Mouse (Mus musculus) kidney, postnatal 10 days (tissue): ENCODE data around the gene Msi2.

ENCODE experiments used
- DNase-seq: peaks from one replicate; pipeline ENCODE4 v3.0.0; 2021; ENCODE audit warnings: mixed read lengths

Gene Msi2

DNA sequence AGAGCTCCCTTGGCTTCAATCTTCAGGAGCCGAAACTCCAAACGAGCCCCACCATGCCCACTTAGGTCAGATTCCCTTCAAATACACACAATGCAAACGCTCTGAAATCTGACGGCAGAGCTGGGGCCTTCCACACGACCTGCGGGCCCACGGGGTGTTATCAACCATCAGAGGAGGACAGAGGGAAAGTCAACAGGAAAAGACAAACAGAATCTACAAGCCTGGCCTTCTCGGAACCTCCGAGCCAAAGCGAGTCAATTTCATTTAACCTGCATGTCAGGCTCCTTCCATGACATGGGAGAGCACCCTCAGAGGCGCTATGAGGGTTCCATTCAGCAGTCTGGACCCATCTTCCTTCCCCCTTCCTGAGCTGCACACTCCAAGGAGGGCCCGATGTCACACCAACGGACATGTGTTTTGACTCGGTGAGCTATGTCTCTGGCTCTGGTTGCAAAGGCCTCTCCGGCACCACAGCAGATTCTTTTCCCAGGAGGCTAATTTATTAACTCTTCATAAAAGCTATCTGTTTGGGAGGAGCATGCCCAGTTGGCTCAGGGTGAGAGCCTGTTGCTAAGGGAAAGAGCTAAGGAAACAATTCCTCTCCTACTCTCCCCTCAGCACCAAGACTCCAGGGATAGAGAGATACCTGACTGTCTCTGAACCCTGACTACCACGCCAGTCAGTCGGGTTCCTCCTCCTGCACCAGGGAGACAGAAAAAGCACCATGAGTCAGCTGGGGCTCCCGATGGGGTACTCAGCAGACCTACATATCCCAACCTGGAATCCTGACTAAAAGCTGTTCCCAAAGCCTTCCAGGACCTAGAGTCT, 42.6 kb downstream of the Msi2 start:
- peak; percentile 45 for DNase-seq

- DNase-seq, result no peak
These were observed 44.2 kb downstream of the Msi2 start for GRCm38 (mm10) chr11:88674075-88674474.

DNA sequence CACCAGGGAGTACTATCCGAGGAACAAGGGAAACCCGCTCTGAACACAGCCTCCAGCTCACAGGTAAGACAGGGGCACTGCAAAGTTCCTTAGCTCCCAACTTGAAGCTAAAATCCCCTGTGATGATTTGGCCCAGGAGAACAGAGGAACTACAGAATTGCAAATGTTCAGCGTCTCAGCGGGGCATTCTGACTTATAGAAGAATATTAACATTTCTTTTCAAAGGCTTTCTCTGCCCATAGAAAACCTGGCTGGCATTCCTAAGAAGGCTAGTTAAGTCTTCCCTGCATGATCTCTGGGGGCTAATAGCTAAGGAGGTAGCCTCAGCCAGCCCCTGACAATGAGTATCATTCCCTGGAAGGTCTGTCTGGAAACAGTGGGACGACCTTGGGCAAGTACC, 47.4 kb downstream of the Msi2 start:
- no peak for DNase-seq

- DNase-seq, result no peak
These were observed 49.2 kb downstream of the Msi2 start for GRCm38 (mm10) chr11:88669106-88669505.

GRCm38 (mm10) chr11:88668345-88668744, 50.0 kb downstream of the Msi2 start:
- no peak for DNase-seq

DNA sequence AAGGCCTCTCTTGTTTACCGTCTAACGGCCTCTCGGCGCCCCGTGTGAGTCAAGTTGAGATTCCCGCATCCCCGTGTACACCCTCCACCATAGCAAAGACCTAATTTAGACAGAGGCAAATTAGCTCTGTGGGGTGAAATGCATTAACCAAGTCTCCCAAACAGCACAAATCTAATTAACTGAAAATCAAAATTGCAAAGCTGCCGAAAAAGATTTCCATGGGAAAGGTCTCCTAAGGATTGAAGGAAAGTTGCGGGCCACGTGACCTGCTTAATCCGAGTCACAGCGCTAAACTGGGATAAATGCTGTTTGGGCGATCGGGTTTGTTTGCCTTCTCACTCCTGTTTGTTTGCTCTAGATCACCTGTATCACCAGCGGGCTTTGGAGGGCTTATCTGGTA, 52.5 kb downstream of the Msi2 start:
- DNase-seq, result no peak

GRCm38 (mm10) chr11:88661444-88662180, 56.7 kb downstream of the Msi2 start:
- DNase-seq, result peak; percentile 42

GRCm38 (mm10) chr11:88660404-88660803, 57.9 kb downstream of the Msi2 start:
- no peak for DNase-seq

DNA sequence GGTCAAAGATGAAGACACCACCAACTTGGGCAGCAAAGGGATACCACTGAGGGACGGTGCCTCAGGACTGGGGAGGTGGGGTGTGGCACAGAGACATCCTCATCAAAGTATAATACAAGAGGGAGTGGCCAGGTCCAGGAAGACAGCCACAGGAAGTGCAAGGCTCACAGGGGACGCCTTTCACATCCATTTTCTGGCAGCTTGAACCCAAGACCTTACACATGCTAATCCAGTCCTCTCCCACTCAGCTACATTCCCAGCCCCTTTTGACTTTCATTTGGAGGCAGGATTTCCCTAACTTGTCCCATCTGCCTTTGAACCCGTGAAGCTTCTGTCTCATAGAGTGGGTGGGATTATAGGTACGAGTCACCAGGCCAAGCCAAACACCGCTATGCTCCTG, 59.4 kb downstream of the Msi2 start:
- DNase-seq, result no peak

DNA sequence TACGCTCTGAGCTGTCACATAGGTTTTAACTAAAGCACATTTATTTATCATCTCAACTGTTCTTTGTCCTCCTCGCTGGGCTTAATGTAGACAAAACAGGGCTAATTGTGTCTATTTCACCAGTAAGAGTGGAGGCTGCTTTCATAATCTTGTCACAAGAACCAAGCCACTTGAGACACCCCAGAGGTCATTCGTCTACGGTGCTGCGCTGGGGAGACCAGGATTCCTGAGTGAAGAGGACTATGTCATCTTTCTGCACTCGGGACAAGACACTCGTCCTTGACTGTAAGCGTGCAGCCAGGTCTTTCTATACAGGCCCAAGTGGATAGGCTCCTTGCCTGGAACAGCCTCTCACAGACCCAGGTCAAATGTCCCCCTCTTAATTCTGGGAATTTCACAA, 62.5 kb downstream of the Msi2 start:
- no peak for DNase-seq

GRCm38 (mm10) chr11:88655214-88655566, 63.1 kb downstream of the Msi2 start:
- DNase-seq, result no peak

- DNase-seq, result peak; percentile 68
These were observed 63.7 kb downstream of the Msi2 start for GRCm38 (mm10) chr11:88654391-88655213.

GRCm38 (mm10) chr11:88650275-88650674, 68.0 kb downstream of the Msi2 start:
- DNase-seq, result no peak

DNA sequence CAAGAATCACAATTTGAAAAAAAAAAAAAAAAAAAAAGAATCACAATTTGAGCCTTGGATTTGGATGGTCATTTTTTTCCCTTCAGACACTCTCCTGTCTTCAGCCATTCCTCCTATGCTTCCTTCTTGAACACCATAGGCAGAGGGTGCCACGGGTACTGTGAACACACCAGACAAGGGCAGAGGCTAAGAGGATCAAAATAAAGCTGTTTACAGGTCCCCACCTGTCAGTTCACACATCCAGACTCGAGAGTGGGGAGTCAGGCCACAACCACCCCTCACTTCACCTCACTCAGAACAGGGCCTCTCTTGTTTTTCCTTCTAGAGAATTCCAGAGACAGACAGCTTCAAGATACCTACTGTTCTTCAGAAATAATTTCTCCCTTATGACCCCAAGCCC, 69.3 kb downstream of the Msi2 start:
- DNase-seq, result no peak

DNA sequence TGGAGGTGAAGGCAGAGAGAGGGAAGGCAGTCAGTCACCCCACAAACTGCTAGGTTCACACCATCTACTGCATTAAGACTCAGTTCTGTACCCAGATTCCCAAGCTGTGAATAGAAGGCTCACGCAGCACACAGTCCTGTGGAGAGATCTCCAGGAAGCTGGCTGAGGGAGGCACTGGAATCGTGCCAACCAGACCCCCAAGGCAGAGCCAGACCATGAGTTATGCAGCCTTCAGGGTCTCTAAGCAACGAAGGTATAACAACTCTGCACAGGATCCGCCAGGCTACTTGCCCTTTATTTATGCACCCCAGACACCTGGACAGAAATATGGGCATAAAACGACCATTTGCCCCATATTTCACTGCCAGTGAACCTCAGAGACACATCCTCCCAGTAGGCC, 69.9 kb downstream of the Msi2 start:
- no peak for DNase-seq

DNA sequence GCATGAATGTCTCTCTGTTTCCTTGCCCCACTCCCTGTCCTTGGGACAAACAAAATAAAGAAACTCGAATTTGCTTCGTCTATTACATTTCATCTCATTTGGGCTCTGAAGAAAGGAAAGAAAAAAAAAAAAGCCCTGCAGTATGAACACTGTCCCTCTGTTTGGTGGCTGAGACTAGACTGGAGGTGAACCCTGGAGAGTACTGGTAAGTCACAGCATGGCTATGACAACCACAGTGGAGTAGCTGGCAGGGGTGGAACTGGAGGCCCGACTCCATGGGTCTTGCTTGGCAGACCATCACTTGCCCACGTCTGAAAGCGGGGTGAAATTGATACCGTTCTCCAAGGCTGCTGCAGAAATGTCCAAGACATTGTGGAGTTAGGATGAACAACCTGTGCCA, 71.8 kb downstream of the Msi2 start:
- no peak for DNase-seq

DNA sequence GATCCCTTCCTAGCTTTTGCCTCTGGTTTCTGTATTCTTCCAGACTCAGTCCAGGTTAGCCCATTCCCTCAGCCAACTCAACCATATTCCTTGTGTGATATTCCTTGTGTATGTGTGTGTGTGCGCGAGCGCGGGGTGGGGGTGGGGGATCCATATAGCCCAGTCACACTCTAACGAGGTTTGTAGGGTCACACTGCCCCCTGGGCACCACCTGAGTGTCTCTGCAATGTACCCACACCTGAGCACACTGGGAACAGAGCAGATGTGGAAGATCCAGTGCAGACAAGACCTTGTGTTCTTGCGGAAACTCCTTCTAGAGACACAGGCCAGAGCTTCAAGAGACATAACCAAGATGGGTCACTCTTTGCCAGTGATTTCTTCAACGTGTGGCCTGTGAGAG, 72.5 kb downstream of the Msi2 start:
- DNase-seq, result no peak

GRCm38 (mm10) chr11:88644719-88645118, 73.6 kb downstream of the Msi2 start:
- DNase-seq, result no peak

- no peak for DNase-seq
These were observed 78.5 kb downstream of the Msi2 start for GRCm38 (mm10) chr11:88639862-88640261.

- DNase-seq, result no peak
These were observed 79.3 kb downstream of the Msi2 start for GRCm38 (mm10) chr11:88638936-88639542.

- DNase-seq, result no peak
These were observed 80.1 kb downstream of the Msi2 start for GRCm38 (mm10) chr11:88638254-88638653.

GRCm38 (mm10) chr11:88636934-88637333, 81.4 kb downstream of the Msi2 start:
- DNase-seq, result no peak

DNA sequence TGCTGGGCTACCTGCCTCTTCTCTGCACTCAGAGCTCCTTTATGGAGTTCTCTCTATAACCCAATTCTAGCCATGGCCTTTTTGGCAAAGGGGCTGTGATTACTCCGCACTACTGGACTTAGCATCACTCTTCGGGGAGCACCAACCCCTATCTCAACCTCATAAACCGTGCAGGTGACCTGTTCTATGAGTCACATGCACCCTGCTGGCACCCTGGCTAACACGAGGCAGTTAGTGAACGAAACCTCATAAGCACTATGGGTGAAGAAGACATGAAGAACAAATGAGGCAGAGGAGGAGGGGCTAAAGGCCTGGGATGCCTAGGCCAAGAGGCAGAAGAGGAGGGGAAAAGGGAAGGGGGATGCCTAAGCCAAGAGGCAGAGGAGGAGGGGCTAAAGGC, 82.0 kb downstream of the Msi2 start:
- no peak for DNase-seq
